Mouse (Mus musculus) small intestine, adult 2 months (tissue): ENCODE measurements around the gene Manbal.

Source experiments
- CTCF ChIP-seq: fragments of 200-500 bp; IDR thresholded peaks from 2 replicates; pipeline ENCODE4 v1.5.1; 2012; ENCODE audit warnings: low read depth, mild to moderate bottlenecking, control low read depth, inconsistent platforms, low read length, moderate library complexity, mixed read lengths; ENCODE audit not compliant: insufficient replicate concordance, insufficient read length; ENCODE audit errors: extremely low read depth
- POLR2A ChIP-seq: fragments of 200-500 bp; IDR thresholded peaks from 2 replicates; pipeline ENCODE4 v1.6.1; 2012; ENCODE audit warnings: low read depth, mild to moderate bottlenecking, control low read depth, inconsistent platforms, low read length, moderate library complexity

GRCm38 (mm10) chr2:157375794-157376757 is 8.7 kb downstream of the Manbal start:
- no peak for TF ChIP-seq POLR2A
- no peak for TF ChIP-seq CTCF
